ENCODE assay signal across 8 mouse cellular contexts in genomic region chr9:119465595-119465994, GRCm38 (mm10). TPM values are rescaled to one million over a fixed set of nuclear protein-coding genes. Genes with fewer than 3 reads are reported as not detected.
DNase-seq lines count a peak whose midpoint lies in the region; TF ChIP-seq lines count a peak whose summit lies in the region.

No protein-coding gene starts in this region.

- H3K9ac ChIP-seq in heart, adult 2 months (ENCODE audit: low read depth, low read length) = no peak overlapping the region

- peaks cover 4% of the 10 kb centered on the region; the same call in 1 of the 2 replicates for H3K4me1 ChIP-seq in heart, adult 2 months (ENCODE audit: control insufficient read depth, insufficient read depth, low read length)
- no peaks in the 10 kb centered on the region; the same call in 1 of the 2 replicates for H3K4me1 ChIP-seq in bone marrow, adult 2 months (ENCODE audit: control insufficient read depth, insufficient read depth, low read length)

- peak; percentile 44 to 68 for DNase-seq in heart, adult 2 months
- no peak for DNase-seq in heart, adult 8-10 months (ENCODE audit: low spot score)
- DNase-seq in heart, postnatal 4 days = peak; percentile 82
- DNase-seq in lung, postnatal 14 days = peak; percentile 25
- no peak for DNase-seq in urinary bladder, postnatal 14 days (ENCODE audit: low spot score)
- DNase-seq in urinary bladder, postnatal 25 days (ENCODE audit: low spot score) = no peak

- no peak overlapping the region for H3ac ChIP-seq in C2C12 (ENCODE audit: control insufficient read depth, insufficient read length, low read depth)

- no peaks in the 10 kb centered on the region for H3K79me2 ChIP-seq in heart, adult 2 months (replicated peaks; ENCODE audit: control insufficient read depth, insufficient read depth, low read length)
- no peaks in the 10 kb centered on the region for H3K79me2 ChIP-seq in C2C12 (ENCODE audit: control insufficient read depth, insufficient read depth)

- H3K4me3 ChIP-seq in heart, adult 2 months = no peak overlapping the region
- H3K4me3 ChIP-seq in C2C12 (ENCODE audit: insufficient read depth, poor library complexity, severe bottlenecking) = no peak overlapping the region
- no peak overlapping the region for H3K4me3 ChIP-seq in bone marrow, adult 2 months (replicated peaks; ENCODE audit: control insufficient read depth, low read depth, low read length)

- intact Hi-C loops in heart, adult 2 months (cut with DNase I) = loop anchor here (10.0 kb wide), 1 partner anchor 429 kb away; the partner anchor contains the start of gene Wdr48

- TF ChIP-seq CTCF in heart, adult 2 months (IDR thresholded peaks at IDR 0.05) = peak; percentile 76
- peak; percentile 77 for TF ChIP-seq CTCF in C2C12 (IDR thresholded peaks at IDR 0.05; ENCODE audit: control insufficient read depth, insufficient read depth, insufficient read length)
- TF ChIP-seq CTCF in bone marrow, adult 2 months (IDR thresholded peaks at IDR 0.05; ENCODE audit: control insufficient read depth, insufficient read depth, low read length) = peak; percentile 39; the same call in 1 of the 2 replicates

- TF ChIP-seq POLR2A in heart, adult 2 months (IDR thresholded peaks at IDR 0.05; ENCODE audit: insufficient read depth, low read depth, low read length) = no peak
- no peak for TF ChIP-seq POLR2A in bone marrow, adult 2 months (IDR thresholded peaks at IDR 0.05; ENCODE audit: borderline replicate concordance, control insufficient read depth, low read depth, low read length)

- no peak overlapping the region for H3K27ac ChIP-seq in heart, adult 2 months
- no peak overlapping the region for H3K27ac ChIP-seq in bone marrow, adult 2 months (ENCODE audit: control insufficient read depth, insufficient read depth, low read depth, low read length, poor library complexity)

- H3K79me3 ChIP-seq in C2C12 (ENCODE audit: low read depth) = no peaks in the 10 kb centered on the region

- no peaks in the 10 kb centered on the region for H3K27me3 ChIP-seq in heart, adult 2 months (ENCODE audit: control insufficient read depth, insufficient read depth, low read length)
- H3K27me3 ChIP-seq in C2C12 (ENCODE audit: control insufficient read depth, insufficient read depth, insufficient read length) = no peaks in the 10 kb centered on the region

- WGBS in heart, adult 2 months = 60% methylated on average over 7 of the region's 7 CpGs
- 59% methylated on average over 7 of the region's 7 CpGs for WGBS in bone marrow, adult 2 months

- peak; percentile 90 for TF ChIP-seq EP300 in heart, adult 2 months (IDR thresholded peaks at IDR 0.05; ENCODE audit: insufficient read depth, low read depth, low read length)

- H3K36me3 ChIP-seq in heart, adult 2 months (ENCODE audit: control insufficient read depth, insufficient read depth, low read length) = no peaks in the 10 kb centered on the region
- peaks cover 24% of the 10 kb centered on the region for H3K36me3 ChIP-seq in C2C12 (ENCODE audit: control insufficient read depth, insufficient read depth)

TF ChIP-seq in C2C12, 6 proteins besides CTCF, POLR2A, EP300 and RAD21:
- TF ChIP-seq FOSL1 (IDR thresholded peaks at IDR 0.05; ENCODE audit: insufficient read depth, low read length, poor library complexity, severe bottlenecking) (no peak), MAX (IDR thresholded peaks at IDR 0.05) (no peak), MYOG (IDR thresholded peaks at IDR 0.05; ENCODE audit: control insufficient read depth, extremely low read depth, insufficient read length) (no peak), MYOD1 (IDR thresholded peaks at IDR 0.05; ENCODE audit: control insufficient read depth, insufficient read length, low read depth) (no peak)
TF ChIP-seq in C2C12: peak in this region for 0.

RNA-seq across cellular contexts. Expression of gene Exog, which starts 20.9 kb away (rescaled TPM):
- 1 to 10 TPM; 2.0 to 3.1 TPM for total RNA-seq in heart, adult 2 months (2021)
- polyA plus RNA-seq in heart, adult 2 months (2012; rRNA removed) = 1.7 and 2.8 TPM in 2 replicates
- 1 to 10 TPM; 2.4 to 3.3 (median 2.8) TPM for total RNA-seq in heart, adult 8-10 months (2022)
- 7.3 TPM for polyA plus RNA-seq in C2C12 (2012; fragmentation: generic; extraction: Trizol)
- polyA plus RNA-seq in bone marrow, adult 2 months (2011; ENCODE audit: insufficient read depth, insufficient read length, low replicate concordance, missing spikeins) = 2.3 and 3.2 TPM in 2 replicates
- total RNA-seq in heart, postnatal 4 days (2021) = 1 to 10 TPM; 4.2 to 4.5 TPM

Comparison
In these comparisons a context has a peak if more than half of its experiments do, and no peak if none do; other contexts are left out.
1. DNase-seq: peak in heart, adult 2 months (2 of 2), heart, postnatal 4 days (single experiment) and lung, postnatal 14 days (single experiment); none in heart, adult 8-10 months (single experiment), urinary bladder, postnatal 14 days (single experiment) and urinary bladder, postnatal 25 days (single experiment).
2. Peak in every context shown above with its lines, with median percentiles within 50 percentile points of each other: CTCF ChIP-seq.